Mouse (Mus musculus) G1E (cell line): ENCODE measurements at regions not wholly inside any gene's neighbourhood (a gene's known extent, or its start where the extent isn't known, plus 50 kb on each side); places are given as distances from the start of the nearest gene placed in this dataset.

Experiments
- CTCF ChIP-seq: IDR thresholded peaks from 2 replicates; pipeline ENCODE4 v1.5.1; 2012; ENCODE audit warnings: low read depth, low read length, inconsistent platforms, mixed read lengths
- GATA1 ChIP-seq: IDR thresholded peaks from 2 replicates; pipeline ENCODE4 v1.6.1; 2012; ENCODE audit warnings: borderline replicate concordance, low read length, inconsistent platforms, mixed read lengths
- POLR2AphosphoS5 ChIP-seq: IDR thresholded peaks from 2 replicates; pipeline ENCODE4 v1.6.1; 2012; ENCODE audit warnings: low read depth, low read length, inconsistent platforms; ENCODE audit not compliant: insufficient replicate concordance
- TAL1 ChIP-seq: conservative IDR thresholded peaks from 2 replicates; pipeline ENCODE4 v1.6.1; 2012; ENCODE audit warnings: low read depth, low read length, inconsistent platforms, mixed read lengths

DNA sequence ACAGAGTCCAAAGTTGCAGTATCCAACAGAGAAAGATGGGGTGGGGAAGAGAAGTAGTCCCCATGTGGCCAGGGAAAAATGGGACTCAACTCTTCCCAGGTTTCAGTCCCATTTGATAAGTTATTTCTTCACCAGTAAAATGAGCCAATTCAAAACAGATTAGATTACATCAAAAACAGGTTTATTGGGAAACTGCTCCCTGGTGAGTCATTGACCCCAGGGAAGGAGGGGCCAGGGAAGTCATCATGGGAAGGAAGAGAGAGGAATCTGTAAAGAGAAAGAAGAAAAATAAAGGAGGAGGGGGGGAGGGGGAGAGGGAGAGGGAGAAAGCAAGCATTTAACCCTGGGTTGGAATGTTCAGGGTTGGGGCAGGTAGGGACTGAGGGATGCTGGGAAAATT is 426.4 kb upstream of the Zfp960 start:
- no peak for TF ChIP-seq CTCF
- TF ChIP-seq POLR2AphosphoS5: no peak
- TF ChIP-seq TAL1: no peak
- no peak for TF ChIP-seq GATA1
